Mouse (Mus musculus) cortical plate, adult 2 months (tissue): ENCODE data around the gene Xpr1.

ENCODE experiments used
- CTCF ChIP-seq: fragments of 200-500 bp; IDR thresholded peaks from 2 replicates; pipeline ENCODE4 v1.5.1; 2011; ENCODE audit warnings: mild to moderate bottlenecking, control low read depth, low read length; ENCODE audit not compliant: insufficient read depth; ENCODE audit errors: extremely low read depth
- POLR2A ChIP-seq: fragments of 200-500 bp; IDR thresholded peaks from 2 replicates; pipeline ENCODE4 v1.6.1; 2011; ENCODE audit warnings: mild to moderate bottlenecking, low read length, control low read depth; ENCODE audit not compliant: insufficient read depth; ENCODE audit errors: extremely low read depth

DNA sequence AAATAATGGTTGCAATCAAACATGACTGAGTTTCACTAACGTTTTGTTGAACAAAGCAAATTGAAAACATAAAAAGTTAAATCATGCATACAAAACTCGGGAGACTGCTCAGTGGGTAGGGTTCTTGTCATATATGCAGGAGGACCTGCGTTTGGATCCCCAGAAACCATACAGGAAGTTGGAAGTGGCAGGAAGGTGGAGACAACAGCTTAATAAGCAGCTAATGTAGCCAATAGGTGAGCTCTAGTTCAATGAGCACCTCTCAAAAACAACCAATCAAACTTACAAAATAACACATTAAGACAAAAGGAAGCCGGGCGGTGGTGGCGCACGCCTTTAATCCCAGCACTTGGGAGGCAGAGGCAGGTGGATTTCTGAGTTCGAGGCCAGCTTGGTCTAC is 162.9 kb downstream of the Xpr1 start:
- TF ChIP-seq CTCF (no peak), POLR2A (no peak)
